Mouse (Mus musculus) small intestine, adult 2 months (tissue): ENCODE data around the gene Irak4.

ENCODE experiments used
- CTCF ChIP-seq: fragments of 200-500 bp; IDR thresholded peaks from 2 replicates; pipeline ENCODE4 v1.5.1; 2012; ENCODE audit warnings: low read depth, mild to moderate bottlenecking, control low read depth, inconsistent platforms, low read length, moderate library complexity, mixed read lengths; ENCODE audit not compliant: insufficient replicate concordance, insufficient read length; ENCODE audit errors: extremely low read depth
- POLR2A ChIP-seq: fragments of 200-500 bp; IDR thresholded peaks from 2 replicates; pipeline ENCODE4 v1.6.1; 2012; ENCODE audit warnings: low read depth, mild to moderate bottlenecking, control low read depth, inconsistent platforms, low read length, moderate library complexity

GRCm38 (mm10) chr15:94503451-94504215 lies 39.8 kb upstream of the Irak4 start:
- TF ChIP-seq CTCF, result no peak
- TF ChIP-seq POLR2A, result no peak
